Mouse (Mus musculus) cerebellum, adult 2 months (tissue): Measurements from ENCODE around the gene Olfr1155. TPM values are rescaled to one million over a fixed set of nuclear protein-coding genes. Genes with fewer than 3 reads are reported as not detected.

Source experiments
- DNase-seq, 2 experiments: peaks; one replicate each; pipeline ENCODE4 v3.0.0; 2021
- H3K27ac ChIP-seq: fragments of 200-500 bp; 2 replicates; pipeline ENCODE4 v1.5.1; 2012; ENCODE audit warnings: low read length, control low read depth, inconsistent platforms; ENCODE audit not compliant: insufficient read depth
- H3K27me3 ChIP-seq: fragments of 200-500 bp; 2 replicates; pipeline ENCODE4 v1.6.1; 2012; ENCODE audit warnings: inconsistent platforms, mild to moderate bottlenecking, low read length, moderate library complexity; ENCODE audit not compliant: control insufficient read depth, insufficient read depth
- H3K4me1 ChIP-seq: fragments of 200-500 bp; 2 replicates; pipeline ENCODE4 v1.6.1; 2011; ENCODE audit warnings: low read length; ENCODE audit not compliant: control insufficient read depth, insufficient read depth
- H3K4me3 ChIP-seq: fragments of 200-500 bp; replicated peaks from 2 replicates; pipeline ENCODE3; 2011; ENCODE audit warnings: mild to moderate bottlenecking, low read depth, low read length, control low read depth; ENCODE audit not compliant: insufficient read depth
- CTCF ChIP-seq: fragments of 200-500 bp; IDR thresholded peaks from 2 replicates; pipeline ENCODE4 v1.5.1; 2011; ENCODE audit warnings: low read depth, mild to moderate bottlenecking, control low read depth, low read length, moderate library complexity, borderline replicate concordance; ENCODE audit not compliant: insufficient read depth
- POLR2A ChIP-seq: fragments of 200-500 bp; IDR thresholded peaks from 2 replicates; pipeline ENCODE4 v1.6.1; 2011; ENCODE audit warnings: low read length, control low read depth, borderline replicate concordance; ENCODE audit not compliant: insufficient read depth
- WGBS: fragments of 180-500 bp; shearing (Covaris S2); methylation state at CpG from one replicate; pipeline ENCODE4 v1.1.7; 2018; 5-methylcytosine and 5-hydroxymethylcytosine counted together
- polyA plus RNA-seq: library from polyadenylated mRNA; depleted of rRNA; stranded (reverse); fragments of >200 nt; gene quantifications from 2 replicates; pipeline ENCODE4 v1.2.3, GENCODE M21; 2012; rRNA removed

Gene Olfr1155
- polyA plus RNA-seq, result not detected in 2 replicates

- no peak for TF ChIP-seq POLR2A
- TF ChIP-seq CTCF, result no peak
- DNase-seq, result no peak
- Histone ChIP-seq H3K27me3 (no peaks in the 10 kb centered on the region), H3K4me1 (no peaks in the 10 kb centered on the region), H3K27ac (no peak within 1 kb of the TSS), H3K4me3 (no peak within 1 kb of the TSS)
- 97% methylated on average over 1 of the region's 1 CpGs for WGBS
Observed at GRCm38 (mm10) chr2:87945037-87945436, at the start of gene Olfr1155. Gene Olfr1155, minus strand, starts transcription at chr2:87945137.

- no peak within 1 kb of the TSS for H3K4me3 ChIP-seq
- no peak for TF ChIP-seq CTCF
- TF ChIP-seq POLR2A, result no peak
- no peaks in the 10 kb centered on the region for H3K27me3 ChIP-seq
- no peak for DNase-seq
- H3K4me1 ChIP-seq, result no peaks in the 10 kb centered on the region
- no peak within 1 kb of the TSS for H3K27ac ChIP-seq
Observed at GRCm38 (mm10) chr2:87989813-87990212, 44.9 kb upstream of the Olfr1155 start, which contains the start of gene Olfr1158. Gene Olfr1158, plus strand, starts transcription at chr2:87990113.

- Histone ChIP-seq H3K4me1 (no peaks in the 10 kb centered on the region), H3K4me3 (no peak within 1 kb of the TSS), H3K27ac (no peak within 1 kb of the TSS), H3K27me3 (no peaks in the 10 kb centered on the region)
- TF ChIP-seq CTCF (no peak), POLR2A (no peak)
- 71% methylated on average over 3 of the region's 3 CpGs for WGBS
- DNase-seq, result no peak
Observed at GRCm38 (mm10) chr2:87974563-87974962, 29.6 kb upstream of the Olfr1155 start, which contains the start of gene Olfr74. Gene Olfr74, minus strand, starts transcription at chr2:87974663.

- H3K4me3 ChIP-seq, result no peak within 1 kb of the TSS
- no peaks in the 10 kb centered on the region for H3K27me3 ChIP-seq
- DNase-seq, result no peak
- TF ChIP-seq POLR2A (no peak), CTCF (no peak)
- H3K4me1 ChIP-seq, result no peaks in the 10 kb centered on the region
- H3K27ac ChIP-seq, result no peak within 1 kb of the TSS
- WGBS, result 98% methylated on average over 4 of the region's 4 CpGs
Observed at GRCm38 (mm10) chr2:87968199-87968598, 23.3 kb upstream of the Olfr1155 start, which contains the start of gene Olfr1157. Gene Olfr1157, minus strand, starts transcription at chr2:87968299.

- no peak for DNase-seq
- TF ChIP-seq POLR2A (no peak), CTCF (no peak)
- no peak within 1 kb of the TSS for H3K4me3 ChIP-seq
- no peaks in the 10 kb centered on the region for H3K27me3 ChIP-seq
- H3K4me1 ChIP-seq, result no peaks in the 10 kb centered on the region
- H3K27ac ChIP-seq, result no peak within 1 kb of the TSS
Observed at GRCm38 (mm10) chr2:87953000-87953399, 8.1 kb upstream of the Olfr1155 start, which contains the start of gene Olfr1156. Gene Olfr1156, minus strand, starts transcription at chr2:87953100.

- Histone ChIP-seq H3K4me3 (no peak within 1 kb of the TSS), H3K27ac (no peak within 1 kb of the TSS), H3K4me1 (no peaks in the 10 kb centered on the region), H3K27me3 (no peaks in the 10 kb centered on the region)
- 76% methylated on average over 1 of the region's 1 CpGs for whole genome bisulfite sequencing
- TF ChIP-seq POLR2A, result no peak
- TF ChIP-seq CTCF, result no peak
- DNase-seq, result no peak
Observed at GRCm38 (mm10) chr2:87905066-87905465, 39.9 kb downstream of the Olfr1155 start, which contains the start of gene Olfr1154. Gene Olfr1154, minus strand, starts transcription at chr2:87905166.

- Histone ChIP-seq H3K4me3 (no peak within 1 kb of the TSS), H3K4me1 (no peaks in the 10 kb centered on the region), H3K27me3 (no peaks in the 10 kb centered on the region), H3K27ac (no peak within 1 kb of the TSS)
- no peak for DNase-seq
- WGBS, result 65% methylated on average over 1 of the region's 1 CpGs
- TF ChIP-seq POLR2A (no peak), CTCF (no peak)
Observed at GRCm38 (mm10) chr2:87894662-87895061, 50.3 kb downstream of the Olfr1155 start, which contains the start of gene Olfr1153. Gene Olfr1153, plus strand, starts transcription at chr2:87894962.

Other genes starting within 250 kb of the Olfr1155 start
- not detected in 2 replicates for gene Olfr1137, start 232.0 kb downstream of the Olfr1155 start, polyA plus RNA-seq
- not detected in 2 replicates for gene Olfr1138, start 205.2 kb downstream of the Olfr1155 start, polyA plus RNA-seq
- gene Olfr1140, start 201.4 kb downstream of the Olfr1155 start, polyA plus RNA-seq, result not detected in 2 replicates
- gene Olfr1141, start 191.1 kb downstream of the Olfr1155 start, polyA plus RNA-seq, result not detected in 2 replicates
- not detected in 2 replicates for gene Olfr152, start 165.7 kb downstream of the Olfr1155 start, polyA plus RNA-seq
- gene Olfr1143, start 144.5 kb downstream of the Olfr1155 start, polyA plus RNA-seq, result not detected in 2 replicates
- gene Olfr1145, start 135.3 kb downstream of the Olfr1155 start, polyA plus RNA-seq, result not detected in 2 replicates
- gene Olfr1148, start 114.6 kb downstream of the Olfr1155 start, polyA plus RNA-seq, result not detected in 2 replicates
- gene Olfr1150-ps1, start 101.1 kb downstream of the Olfr1155 start, polyA plus RNA-seq, result not detected in 2 replicates
- gene Olfr1151, start 89.3 kb downstream of the Olfr1155 start, polyA plus RNA-seq, result not detected in 2 replicates
- not detected in 2 replicates for gene Olfr1152, start 78.6 kb downstream of the Olfr1155 start, polyA plus RNA-seq
- not detected in 2 replicates for gene Olfr1153, start 50.2 kb downstream of the Olfr1155 start, polyA plus RNA-seq
- gene Olfr1154, start 40.0 kb downstream of the Olfr1155 start, polyA plus RNA-seq, result not detected in 2 replicates
- gene Olfr1156, start 8.0 kb upstream of the Olfr1155 start, polyA plus RNA-seq, result not detected in 2 replicates
- not detected in 2 replicates for gene Olfr1157, start 23.2 kb upstream of the Olfr1155 start, polyA plus RNA-seq
- gene Olfr74, start 29.5 kb upstream of the Olfr1155 start, polyA plus RNA-seq, result not detected in 2 replicates
- gene Olfr1158, start 45.0 kb upstream of the Olfr1155 start, polyA plus RNA-seq, result not detected in 2 replicates
- not detected in 2 replicates for gene Olfr1160, start 63.1 kb upstream of the Olfr1155 start, polyA plus RNA-seq
- not detected in 2 replicates for gene Olfr1161, start 77.6 kb upstream of the Olfr1155 start, polyA plus RNA-seq
- not detected in 2 replicates for gene Olfr73, start 92.6 kb upstream of the Olfr1155 start, polyA plus RNA-seq
- gene Olfr1162, start 106.0 kb upstream of the Olfr1155 start, polyA plus RNA-seq, result not detected in 2 replicates
- gene Olfr1163, start 126.7 kb upstream of the Olfr1155 start, polyA plus RNA-seq, result not detected in 2 replicates
- gene Olfr1164, start 148.8 kb upstream of the Olfr1155 start, polyA plus RNA-seq, result not detected in 2 replicates
- gene Olfr1166, start 183.1 kb upstream of the Olfr1155 start, polyA plus RNA-seq, result not detected in 2 replicates
- not detected in 2 replicates for gene Olfr1167, start 210.1 kb upstream of the Olfr1155 start, polyA plus RNA-seq
- gene Olfr1168, start 236.7 kb upstream of the Olfr1155 start, polyA plus RNA-seq, result not detected in 2 replicates